Comparison of ENCODE assay signal across 8 mouse cellular contexts in the genomic region with DNA sequence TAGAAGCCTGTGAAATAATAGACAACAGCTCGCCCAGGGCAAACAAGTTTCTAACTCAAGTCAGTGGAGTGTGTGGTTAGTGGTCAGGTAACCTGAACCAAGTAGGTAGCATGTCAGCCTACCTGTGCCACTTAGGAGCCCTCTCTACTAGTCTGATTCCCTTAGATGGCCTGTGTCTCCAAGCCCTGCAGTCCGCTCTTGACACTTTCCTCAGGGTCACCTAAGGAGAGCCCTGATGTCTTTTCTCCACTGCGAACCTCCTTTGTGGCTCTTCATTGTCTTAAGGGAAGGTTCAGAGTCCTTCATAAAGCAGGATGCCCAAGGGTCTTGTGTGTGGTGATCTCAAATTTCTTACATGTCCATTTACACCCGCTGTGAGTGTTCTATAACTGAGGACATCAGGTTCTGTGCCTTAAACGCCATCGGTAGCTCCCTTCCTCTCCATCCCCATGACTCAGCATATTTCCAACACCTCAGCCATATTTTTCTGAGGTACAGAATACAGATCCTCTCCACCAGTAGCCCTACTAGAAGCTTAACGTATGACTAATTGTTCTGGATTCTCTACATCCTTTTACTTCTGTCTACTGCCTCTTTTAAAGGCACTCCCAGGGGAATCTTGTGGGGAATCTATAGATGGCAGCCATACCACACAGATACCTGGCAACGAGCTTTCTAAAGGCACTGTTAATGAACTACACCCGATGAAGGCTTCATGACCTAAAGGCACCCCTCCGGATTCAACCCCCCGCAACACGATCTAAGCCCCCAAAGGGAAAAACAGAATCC. TPM values are rescaled to one million over a fixed set of nuclear protein-coding genes. Genes with fewer than 3 reads are reported as not detected.
DNase-seq lines count a peak whose midpoint lies in the region; ATAC-seq and TF ChIP-seq lines count a peak whose summit lies in the region.

No protein-coding gene starts in this region.

- WGBS in limb, embryonic 10.5 days = 23% methylated on average over 12 of the region's 12 CpGs

- H3K4me1 ChIP-seq in megakaryocyte, embryonic 14.5 days = peaks cover 78% of the 10 kb centered on the region
- peaks cover 13% of the 10 kb centered on the region for H3K4me1 ChIP-seq in embryonic fibroblast, embryonic 13.5 days (ENCODE audit: control insufficient read depth, insufficient read depth, low read length)
- peaks cover 72% of the 10 kb centered on the region for H3K4me1 ChIP-seq in limb, embryonic 10.5 days

- DNase-seq in limb, embryonic 10.5 days (ENCODE audit: low spot score) = no peak
- DNase-seq in retina, postnatal 1 day = peak; percentile 38
- no peak for DNase-seq in urinary bladder, postnatal 14 days (ENCODE audit: low spot score)

- peaks cover 4% of the 10 kb centered on the region for H3K36me3 ChIP-seq in megakaryocyte, embryonic 14.5 days (replicated peaks; ENCODE audit: low read length)
- H3K36me3 ChIP-seq in limb, embryonic 10.5 days = peaks cover 8% of the 10 kb centered on the region; the same call in 1 of the 2 replicates

- no peaks in the 10 kb centered on the region for H3K9me3 ChIP-seq in megakaryocyte, embryonic 14.5 days
- no peaks in the 10 kb centered on the region for H3K9me3 ChIP-seq in limb, embryonic 10.5 days (replicated peaks)

- H3K27ac ChIP-seq in embryonic fibroblast, embryonic 13.5 days (ENCODE audit: insufficient read depth, low read length) = peak overlapping the region; percentile 82
- H3K27ac ChIP-seq in limb, embryonic 10.5 days = peak overlapping the region; percentile 99

- TF ChIP-seq CTCF in embryonic fibroblast, embryonic 13.5 days (IDR thresholded peaks at IDR 0.05; ENCODE audit: borderline replicate concordance, insufficient read depth, low read length) = no peak

- no peak for ATAC-seq in megakaryocyte, adult 5-6 weeks (ENCODE audit: poor library complexity, severe bottlenecking)
- no peak for ATAC-seq in cerebellum, adult (ENCODE audit: insufficient number of reproducible peaks, low FRiP score, low TSS enrichment)
- no peak for ATAC-seq in monocyte, adult 5-6 weeks (replicated peaks; ENCODE audit: insufficient number of reproducible peaks, low FRiP score, low TSS enrichment, poor library complexity, severe bottlenecking)

- H3K4me3 ChIP-seq in megakaryocyte, embryonic 14.5 days (replicated peaks) = peak overlapping the region; percentile 95
- H3K4me3 ChIP-seq in embryonic fibroblast, embryonic 13.5 days (ENCODE audit: insufficient read depth, low read length) = peak overlapping the region; percentile 27; the same call in 1 of the 2 replicates
- H3K4me3 ChIP-seq in limb, embryonic 10.5 days = peak overlapping the region; percentile 79

- no peak for TF ChIP-seq POLR2A in embryonic fibroblast, embryonic 13.5 days (IDR thresholded peaks at IDR 0.05; ENCODE audit: low read depth, low read length)

- peaks cover 51% of the 10 kb centered on the region for H3K27me3 ChIP-seq in megakaryocyte, embryonic 14.5 days (replicated peaks)
- H3K27me3 ChIP-seq in limb, embryonic 10.5 days (ENCODE audit: low read depth, poor library complexity, severe bottlenecking) = peaks cover 36% of the 10 kb centered on the region

RNA-seq across cellular contexts. Expression of gene Hes1, which starts 1.7 kb away (rescaled TPM):
- 35.1 and 50.8 TPM in 2 replicates for polyA plus RNA-seq in megakaryocyte, embryonic 14.5 days (2012; ENCODE audit: insufficient read depth, low replicate concordance)
- 0.60 and 0.71 TPM in 2 replicates for total RNA-seq in megakaryocyte, adult 5-6 weeks (2015)
- total RNA-seq in megakaryocyte, adult 5-6 weeks (2017) = 0.18 and 0.49 TPM in 2 replicates
- polyA plus RNA-seq in embryonic fibroblast, embryonic 13.5 days (2011; ENCODE audit: insufficient read length, low read depth, missing spikeins) = 88.5 and 106 TPM in 2 replicates
- 39.5 and 45.5 TPM in 2 replicates for polyA plus RNA-seq in limb, embryonic 10.5 days (2016; fragmentation: Nextera tagmentation; extraction: Ambion mirVana)
- 71.3 to 116 TPM (median 105 TPM) in 3 replicates for total RNA-seq in monocyte, adult 5-6 weeks (2017)

Comparison
In these comparisons a context has a peak if more than half of its experiments do, and no peak if none do; other contexts are left out.
1. H3K4me3 ChIP-seq: peak in every context shown above with its lines; median percentile 95 in megakaryocyte, embryonic 14.5 days; 79 in limb, embryonic 10.5 days; 27 in embryonic fibroblast, embryonic 13.5 days.